Mouse (Mus musculus) midbrain, embryonic 11.5 days (tissue): Measurements from ENCODE around the gene Acrbp. TPM values are rescaled to one million over a fixed set of nuclear protein-coding genes. Genes with fewer than 3 reads are reported as not detected.

Experiments
- ATAC-seq: fragments of 200-750 bp; cut with Nextera tagmentation; 2 replicates; pipeline ENCODE4 v1.8.0; 2017; ENCODE audit warnings: moderate TSS enrichment, moderate library complexity; ENCODE audit not compliant: low FRiP score
- DNase-seq: peaks from one replicate; pipeline ENCODE4 v3.0.0; 2015; ENCODE audit warnings: low spot score; ENCODE audit errors: missing footprints
- H3K27ac ChIP-seq: fragments of 300-500 bp; sonication (generic); 2 replicates; pipeline ENCODE4 v1.5.1; 2014; ENCODE audit warnings: low read depth, low read length
- H3K27me3 ChIP-seq: fragments of 300-500 bp; sonication (generic); 2 replicates; pipeline ENCODE4 v1.6.1; 2014; ENCODE audit warnings: mild to moderate bottlenecking, low read length, moderate library complexity, mixed read lengths; ENCODE audit not compliant: control insufficient read depth, insufficient read depth
- H3K36me3 ChIP-seq: fragments of 300-500 bp; sonication (generic); 2 replicates; pipeline ENCODE4 v1.6.1; 2014; ENCODE audit warnings: mild to moderate bottlenecking, low read length, moderate library complexity, mixed read lengths; ENCODE audit not compliant: control insufficient read depth, insufficient read depth
- H3K4me1 ChIP-seq: fragments of 300-500 bp; sonication (generic); 2 replicates; pipeline ENCODE4 v1.6.1; 2014; ENCODE audit warnings: low read length; ENCODE audit not compliant: control insufficient read depth, insufficient read depth
- H3K4me2 ChIP-seq: fragments of 300-500 bp; sonication (generic); 2 replicates; pipeline ENCODE4 v1.6.1; 2014; ENCODE audit warnings: mild to moderate bottlenecking, moderate library complexity
- H3K4me3 ChIP-seq: fragments of 300-500 bp; sonication (generic); 2 replicates; pipeline ENCODE4 v1.5.1; 2014; ENCODE audit warnings: low read depth, low read length
- H3K9ac ChIP-seq: fragments of 300-500 bp; sonication (generic); 2 replicates; pipeline ENCODE4 v1.6.1; 2014; ENCODE audit warnings: low read length
- H3K9me3 ChIP-seq: fragments of 300-500 bp; sonication (generic); 2 replicates; pipeline ENCODE4 v1.6.1; 2016; ENCODE audit warnings: low read length; ENCODE audit not compliant: control insufficient read depth
- WGBS: fragments of 180-500 bp; shearing (Covaris S2); extraction: QIAGEN DNeasy Blood & Tissue Kit; methylation state at CpG from one replicate; pipeline ENCODE4 v1.1.7; 2014; 5-methylcytosine and 5-hydroxymethylcytosine counted together
- microRNA-seq: library from miRNA; unstranded; fragments of <30 nt; microRNA quantifications from one replicate; pipeline ENCODE4, GENCODE M21; 2017
- polyA plus RNA-seq: library from polyadenylated mRNA; unstranded; fragments of >200 nt; fragmentation: Nextera tagmentation; extraction: Ambion mirVana; gene quantifications from 2 replicates; pipeline ENCODE4 v1.2.1, GENCODE M21; 2014

Gene Acrbp
- polyA plus RNA-seq, 1 experiment from 2014 or later = 9.2 TPM

DNA sequence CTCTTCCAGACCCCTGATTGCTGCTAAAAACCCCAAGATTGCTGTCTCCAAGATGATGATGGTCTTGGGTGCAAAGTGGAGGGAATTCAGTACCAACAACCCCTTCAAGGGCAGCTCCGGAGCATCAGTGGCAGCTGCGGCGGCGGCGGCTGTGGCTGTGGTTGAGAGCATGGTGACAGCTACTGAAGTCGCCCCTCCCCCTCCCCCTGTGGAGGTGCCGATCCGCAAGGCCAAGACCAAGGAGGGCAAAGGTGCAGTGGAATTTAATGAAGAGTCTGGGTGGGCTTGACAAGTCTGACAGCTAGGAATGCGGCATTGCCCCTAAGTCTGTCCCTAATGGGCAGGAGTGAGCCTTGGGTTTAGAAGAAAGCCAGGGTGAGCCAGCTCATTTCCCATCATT, 52.0 kb downstream of the Acrbp start:
- no peaks in the 10 kb centered on the region for H3K9me3 ChIP-seq
- H3K27me3 ChIP-seq = no peaks in the 10 kb centered on the region
- no peak overlapping the region for H3K4me3 ChIP-seq
- DNase-seq (no peak), ATAC-seq (no peak)
- no peak overlapping the region for H3K27ac ChIP-seq
- peaks cover 46% of the 10 kb centered on the region for H3K36me3 ChIP-seq
- no peak overlapping the region for H3K9ac ChIP-seq
- peaks cover 29% of the 10 kb centered on the region for H3K4me1 ChIP-seq
- no peak overlapping the region for H3K4me2 ChIP-seq
- WGBS = 92% methylated on average over 9 of the region's 9 CpGs

DNA sequence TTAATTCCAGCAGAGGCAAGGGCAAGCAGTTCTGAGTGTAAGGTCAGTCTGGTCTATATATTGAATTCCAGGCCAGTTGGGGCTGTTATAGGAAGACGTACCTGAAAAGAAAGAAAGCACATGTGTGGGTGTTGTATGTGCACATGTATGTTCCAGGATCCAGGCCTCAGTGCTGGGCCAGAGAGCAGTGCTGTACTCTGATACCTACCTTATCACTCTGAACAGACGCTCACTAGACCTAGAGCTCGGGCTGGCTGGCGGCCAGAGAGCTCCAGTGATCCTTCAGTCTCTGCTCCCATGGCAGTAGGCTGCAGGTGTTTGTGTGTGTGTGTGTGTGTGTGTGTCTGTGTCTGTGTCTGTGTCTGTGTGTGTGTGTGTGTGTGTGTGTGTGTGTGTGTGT, 54.7 kb downstream of the Acrbp start:
- Histone ChIP-seq H3K9ac (no peak overlapping the region), H3K4me3 (no peak overlapping the region), H3K27me3 (no peaks in the 10 kb centered on the region), H3K9me3 (0 out of 2 replicates have a peak, but pooled peaks cover 4% of the 10 kb centered on the region), H3K4me1 (peaks cover 9% of the 10 kb centered on the region), H3K36me3 (peaks cover 72% of the 10 kb centered on the region), H3K4me2 (no peak overlapping the region), H3K27ac (no peak overlapping the region)
- ATAC-seq (no peak), DNase-seq (no peak)
- 88% methylated on average over 4 of the region's 4 CpGs for WGBS

DNA sequence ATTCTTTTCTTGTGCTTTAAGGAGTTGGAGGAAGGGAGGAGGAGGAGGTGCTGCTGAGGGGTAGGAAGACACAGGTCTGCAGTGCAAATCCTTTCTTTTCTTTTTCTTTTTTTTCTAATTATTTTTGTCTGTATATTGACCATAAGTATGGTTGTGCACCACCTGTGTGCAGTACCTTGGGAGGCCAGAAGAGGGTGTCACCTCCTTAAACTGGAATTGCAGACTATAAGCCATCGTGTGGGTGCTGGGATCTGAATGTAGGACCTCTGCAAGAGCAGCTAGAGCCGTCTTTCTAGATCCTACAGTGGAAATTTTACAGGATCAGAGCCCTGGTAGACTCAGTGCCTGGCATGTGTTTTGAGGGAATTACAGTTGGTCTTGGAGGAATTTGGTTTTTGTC, 58.2 kb downstream of the Acrbp start:
- ATAC-seq = no peak
- H3K9me3 ChIP-seq = 0 out of 2 replicates have a peak, but pooled peaks cover 4% of the 10 kb centered on the region
- H3K4me3 ChIP-seq = no peak overlapping the region
- no peaks in the 10 kb centered on the region for H3K27me3 ChIP-seq
- no peak overlapping the region for H3K4me2 ChIP-seq
- 94% methylated on average over 2 of the region's 2 CpGs for WGBS
- H3K36me3 ChIP-seq = peaks cover 79% of the 10 kb centered on the region
- H3K4me1 ChIP-seq = no peaks in the 10 kb centered on the region
- no peak overlapping the region for H3K27ac ChIP-seq
- H3K9ac ChIP-seq = no peak overlapping the region
- DNase-seq = no peak

DNA sequence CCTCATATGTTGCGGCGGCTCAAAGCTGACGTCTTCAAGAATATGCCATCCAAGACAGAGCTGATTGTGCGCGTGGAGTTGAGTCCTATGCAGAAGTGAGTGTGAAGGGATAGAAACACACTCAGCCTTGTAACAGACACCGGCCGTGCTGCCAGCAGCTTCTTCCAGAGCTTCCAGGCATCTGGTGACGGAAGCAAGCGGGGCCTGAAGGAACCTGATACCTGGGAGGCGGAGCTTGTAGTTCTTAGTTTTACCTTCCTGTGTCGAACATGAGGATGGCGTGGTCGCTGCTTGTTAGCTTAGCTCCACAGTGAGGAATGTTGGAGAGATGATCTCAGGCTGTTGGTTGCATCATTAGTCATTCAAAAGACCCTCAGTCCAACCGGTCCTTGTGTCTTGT, 59.9 kb downstream of the Acrbp start:
- no peak overlapping the region for H3K27ac ChIP-seq
- 93% methylated on average over 14 of the region's 14 CpGs for WGBS
- DNase-seq (no peak), ATAC-seq (no peak)
- H3K4me1 ChIP-seq = no peaks in the 10 kb centered on the region
- no peaks in the 10 kb centered on the region for H3K27me3 ChIP-seq
- H3K9ac ChIP-seq = no peak overlapping the region
- 0 out of 2 replicates have a peak, but pooled peaks cover 4% of the 10 kb centered on the region for H3K9me3 ChIP-seq
- H3K36me3 ChIP-seq = peaks cover 82% of the 10 kb centered on the region
- H3K4me3 ChIP-seq = no peak overlapping the region
- H3K4me2 ChIP-seq = no peak overlapping the region

DNA sequence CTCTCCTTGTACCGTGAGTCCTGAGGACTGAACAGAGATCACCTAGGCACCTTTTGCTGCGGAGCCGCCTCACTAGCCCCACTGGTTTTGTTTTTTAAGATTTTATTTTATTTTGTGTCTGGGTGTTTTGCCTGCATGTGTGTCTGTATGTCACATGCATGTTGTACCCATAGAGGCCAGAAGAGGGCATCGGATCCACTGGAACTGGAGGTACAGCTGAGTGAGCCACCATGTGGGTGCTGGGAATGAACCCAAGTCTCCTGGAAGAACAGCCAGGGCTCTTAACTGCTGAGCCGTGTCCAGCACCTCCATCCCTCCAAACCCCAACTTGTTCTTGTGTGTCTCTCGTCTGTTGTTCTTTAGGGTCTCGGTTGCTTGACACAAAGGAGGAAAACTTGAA, 61.4 kb downstream of the Acrbp start:
- Histone ChIP-seq H3K36me3 (peaks cover 77% of the 10 kb centered on the region), H3K27ac (no peak overlapping the region), H3K4me3 (no peak overlapping the region), H3K4me1 (no peaks in the 10 kb centered on the region), H3K4me2 (no peak overlapping the region), H3K27me3 (no peaks in the 10 kb centered on the region), H3K9ac (no peak overlapping the region), H3K9me3 (0 out of 2 replicates have a peak, but pooled peaks cover 4% of the 10 kb centered on the region)
- ATAC-seq (no peak), DNase-seq (no peak)
- 93% methylated on average over 7 of the region's 7 CpGs for WGBS

DNA sequence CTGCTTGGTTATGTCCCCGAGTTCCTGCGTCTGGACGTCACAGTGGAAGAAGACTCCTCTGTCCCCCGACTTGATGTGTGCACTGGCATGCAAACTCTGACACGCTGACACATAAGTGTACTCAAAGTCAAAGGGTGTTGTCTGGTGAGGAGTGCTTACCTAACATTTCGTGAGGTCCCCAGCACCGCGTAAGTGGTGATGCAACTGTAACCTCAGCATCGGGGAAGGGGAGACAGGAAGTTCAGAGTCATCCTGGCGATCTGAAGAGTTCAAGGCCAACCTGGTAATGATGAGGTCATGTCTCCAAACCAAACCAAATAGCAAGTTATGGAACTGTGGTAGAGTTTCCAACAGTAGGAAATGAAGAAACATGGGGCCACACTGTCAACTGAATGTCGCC, 63.1 kb downstream of the Acrbp start:
- no peaks in the 10 kb centered on the region for H3K27me3 ChIP-seq
- no peak overlapping the region for H3K9ac ChIP-seq
- 92% methylated on average over 11 of the region's 11 CpGs for WGBS
- H3K4me3 ChIP-seq = no peak overlapping the region
- DNase-seq = no peak
- ATAC-seq = no peak
- peaks cover 67% of the 10 kb centered on the region for H3K36me3 ChIP-seq
- no peak overlapping the region for H3K4me2 ChIP-seq
- no peak overlapping the region for H3K27ac ChIP-seq
- H3K4me1 ChIP-seq = no peaks in the 10 kb centered on the region
- no peaks in the 10 kb centered on the region for H3K9me3 ChIP-seq

Small RNA genes within 50 kb of the gene (microRNA-seq; reads per million reads assigned to microRNA genes)
- 0.76 reads per million for gene Mir7045

Other genes with a start within 250 kb of the Acrbp start
- gene Spsb2, start 241.0 kb upstream of the Acrbp start, polyA plus RNA-seq = 3.7 and 4.8 TPM in 2 replicates
- gene Tpi1, start 235.4 kb upstream of the Acrbp start, polyA plus RNA-seq = 619 and 639 TPM in 2 replicates
- 139 and 143 TPM in 2 replicates for gene Usp5, start 220.2 kb upstream of the Acrbp start, polyA plus RNA-seq
- gene Cdca3, start 220.1 kb upstream of the Acrbp start, polyA plus RNA-seq = 225 and 244 TPM in 2 replicates
- gene Gnb3, start 209.4 kb upstream of the Acrbp start, polyA plus RNA-seq = 3.8 TPM in 2 replicates
- 7.8 and 7.9 TPM in 2 replicates for gene P3h3, start 191.9 kb upstream of the Acrbp start, polyA plus RNA-seq
- gene Gpr162, start 185.7 kb upstream of the Acrbp start, polyA plus RNA-seq = 1.6 and 2.1 TPM in 2 replicates
- gene Cd4, start 161.5 kb upstream of the Acrbp start, polyA plus RNA-seq = not detected in 2 replicates
- 0.88 and 2.4 TPM in 2 replicates for gene Lag3, start 138.0 kb upstream of the Acrbp start, polyA plus RNA-seq
- gene Ptms, start 129.6 kb upstream of the Acrbp start, polyA plus RNA-seq = 258 and 288 TPM in 2 replicates
- gene Mlf2, start 118.3 kb upstream of the Acrbp start, polyA plus RNA-seq = 430 and 435 TPM in 2 replicates
- 105 and 112 TPM in 2 replicates for gene Cops7a, start 84.2 kb upstream of the Acrbp start, polyA plus RNA-seq
- 1.2 and 1.6 TPM in 2 replicates for gene Pianp, start 53.0 kb upstream of the Acrbp start, polyA plus RNA-seq
- gene Zfp384, start 40.5 kb upstream of the Acrbp start, polyA plus RNA-seq = 9.3 and 9.9 TPM in 2 replicates
- 139 and 146 TPM in 2 replicates for gene Ing4, start 9.9 kb upstream of the Acrbp start, polyA plus RNA-seq
- 0.11 TPM in 1 of 2 replicates, not detected in the other for gene Lpar5, start 18.2 kb downstream of the Acrbp start, polyA plus RNA-seq
- gene Chd4, start 46.3 kb downstream of the Acrbp start, polyA plus RNA-seq = 96.9 and 99.3 TPM in 2 replicates
- 55.1 and 58.4 TPM in 2 replicates for gene Nop2, start 82.2 kb downstream of the Acrbp start, polyA plus RNA-seq
- gene Iffo1, start 95.6 kb downstream of the Acrbp start, polyA plus RNA-seq = 8.4 and 8.6 TPM in 2 replicates
- gene Gapdh, start 116.8 kb downstream of the Acrbp start, polyA plus RNA-seq = 2,357 and 2,675 TPM in 2 replicates
- gene Ncapd2, start 142.0 kb downstream of the Acrbp start, polyA plus RNA-seq = 127 and 140 TPM in 2 replicates
- gene Mrpl51, start 142.1 kb downstream of the Acrbp start, polyA plus RNA-seq = 200 and 208 TPM in 2 replicates
- 1.3 and 1.4 TPM in 2 replicates for gene Vamp1, start 165.9 kb downstream of the Acrbp start, polyA plus RNA-seq
- 1.2 and 1.6 TPM in 2 replicates for gene Tapbpl, start 182.2 kb downstream of the Acrbp start, polyA plus RNA-seq
- 0.62 and 0.93 TPM in 2 replicates for gene Cd27, start 187.3 kb downstream of the Acrbp start, polyA plus RNA-seq
- 0.08 TPM in 1 of 2 replicates, not detected in the other for gene Tuba3a, start 236.4 kb downstream of the Acrbp start, polyA plus RNA-seq